Mouse (Mus musculus) stomach, postnatal 0 days (tissue): ENCODE measurements around the gene Leng1.
"Not testable (repeated sequence)": the region's sequence is repeated elsewhere in the genome, so short reads cannot be mapped to it uniquely, and the experiment has no call there.

Experiments used
- CTCF ChIP-seq: IDR thresholded peaks from 2 replicates; pipeline ENCODE4 v1.5.1; 2016; ENCODE audit warnings: antibody characterized with exemption, low read depth, mild to moderate bottlenecking, moderate library complexity
- EP300 ChIP-seq: optimal IDR thresholded peaks from 2 replicates; pipeline ENCODE3; 2016; ENCODE audit warnings: antibody characterized with exemption

GRCm38 (mm10) chr7:3705461-3705860 lies 39.8 kb upstream of the Leng1 start:
- TF ChIP-seq CTCF, EP300: not testable (repeated sequence)
